Mouse (Mus musculus): ENCODE measurements around the gene Cdc14a. TPM values are rescaled to one million over a fixed set of nuclear protein-coding genes. Genes with fewer than 3 reads are reported as not detected.

The Cdc14a gene
- polyA plus RNA-seq, 1 experiment from 2014 or later = 3.9 TPM

GRCm38 (mm10) chr3:116342251-116342650 lies 81.6 kb downstream of the Cdc14a start:
- H3K27me3 ChIP-seq = no peaks in the 10 kb centered on the region
- H3K4me3 ChIP-seq = no peak overlapping the region
- H3K9ac ChIP-seq = no peak overlapping the region
- no peak overlapping the region for H3K27ac ChIP-seq
- no peaks in the 10 kb centered on the region for H3K9me3 ChIP-seq (replicated peaks)
- no peaks in the 10 kb centered on the region for H3K4me1 ChIP-seq (replicated peaks)
- ATAC-seq (replicated peaks; ENCODE audit: insufficient number of reproducible peaks, insufficient read depth, low FRiP score, low read depth) = no peak
- H3K4me2 ChIP-seq = no peak overlapping the region
- H3K36me3 ChIP-seq = no peaks in the 10 kb centered on the region
- WGBS = 80% methylated on average over 5 of the region's 5 CpGs

GRCm38 (mm10) chr3:116340950-116341624 lies 82.7 kb downstream of the Cdc14a start:
- no peaks in the 10 kb centered on the region for H3K4me1 ChIP-seq (replicated peaks)
- no peak overlapping the region for H3K27ac ChIP-seq
- 45% methylated on average over 19 of the region's 19 CpGs for WGBS
- peak overlapping the region; percentile 31 for H3K4me2 ChIP-seq
- H3K36me3 ChIP-seq = no peaks in the 10 kb centered on the region
- no peaks in the 10 kb centered on the region for H3K9me3 ChIP-seq (replicated peaks)
- ATAC-seq (replicated peaks; ENCODE audit: insufficient number of reproducible peaks, insufficient read depth, low FRiP score, low read depth) = 0 out of 2 replicates have a peak, but pooled peaks have one; percentile 50
- H3K27me3 ChIP-seq = no peaks in the 10 kb centered on the region
- H3K9ac ChIP-seq = 0 out of 2 replicates have a peak overlapping the region, but pooled peaks have one; percentile 10
- peak overlapping the region; percentile 23 for H3K4me3 ChIP-seq

GRCm38 (mm10) chr3:116340281-116340680 lies 83.6 kb downstream of the Cdc14a start:
- no peaks in the 10 kb centered on the region for H3K9me3 ChIP-seq (replicated peaks)
- H3K27me3 ChIP-seq = no peaks in the 10 kb centered on the region
- no peaks in the 10 kb centered on the region for H3K4me1 ChIP-seq (replicated peaks)
- no peak overlapping the region for H3K27ac ChIP-seq
- ATAC-seq (replicated peaks; ENCODE audit: insufficient number of reproducible peaks, insufficient read depth, low FRiP score, low read depth) = no peak
- H3K9ac ChIP-seq = no peak overlapping the region
- no peaks in the 10 kb centered on the region for H3K36me3 ChIP-seq
- 88% methylated on average over 8 of the region's 8 CpGs for WGBS
- H3K4me2 ChIP-seq = no peak overlapping the region
- no peak overlapping the region for H3K4me3 ChIP-seq

- H3K9me3 ChIP-seq (replicated peaks) = no peaks in the 10 kb centered on the region
- no peak for ATAC-seq (replicated peaks; ENCODE audit: insufficient number of reproducible peaks, insufficient read depth, low FRiP score, low read depth)
- 72% methylated on average over 6 of the region's 6 CpGs for WGBS
- H3K27ac ChIP-seq = no peak overlapping the region
- no peak overlapping the region for H3K4me3 ChIP-seq
- H3K4me1 ChIP-seq (replicated peaks) = no peaks in the 10 kb centered on the region
- H3K27me3 ChIP-seq = no peaks in the 10 kb centered on the region
- no peaks in the 10 kb centered on the region for H3K36me3 ChIP-seq
- H3K4me2 ChIP-seq = no peak overlapping the region
- H3K9ac ChIP-seq = no peak overlapping the region
Measured at GRCm38 (mm10) chr3:116338616-116339015, 85.2 kb downstream of the Cdc14a start.

- Histone ChIP-seq H3K27me3 (no peaks in the 10 kb centered on the region), H3K36me3 (no peaks in the 10 kb centered on the region), H3K4me1 (replicated peaks) (no peaks in the 10 kb centered on the region), H3K9me3 (replicated peaks) (no peaks in the 10 kb centered on the region), H3K27ac (no peak overlapping the region), H3K4me2 (no peak overlapping the region), H3K4me3 (no peak overlapping the region), H3K9ac (no peak overlapping the region)
- WGBS = 80% methylated on average over 5 of the region's 5 CpGs
- ATAC-seq (replicated peaks; ENCODE audit: insufficient number of reproducible peaks, insufficient read depth, low FRiP score, low read depth) = no peak
Measured at GRCm38 (mm10) chr3:116337840-116338239, 86.0 kb downstream of the Cdc14a start.

- H3K9ac ChIP-seq = no peak overlapping the region
- no peak overlapping the region for H3K4me2 ChIP-seq
- no peaks in the 10 kb centered on the region for H3K36me3 ChIP-seq
- H3K4me3 ChIP-seq = no peak overlapping the region
- H3K9me3 ChIP-seq (replicated peaks) = no peaks in the 10 kb centered on the region
- H3K27ac ChIP-seq = no peak overlapping the region
- no peaks in the 10 kb centered on the region for H3K27me3 ChIP-seq
- WGBS = 71% methylated on average over 4 of the region's 4 CpGs
- no peaks in the 10 kb centered on the region for H3K4me1 ChIP-seq (replicated peaks)
- no peak for ATAC-seq (replicated peaks; ENCODE audit: insufficient number of reproducible peaks, insufficient read depth, low FRiP score, low read depth)
Measured at GRCm38 (mm10) chr3:116335036-116335435, 88.8 kb downstream of the Cdc14a start.

- H3K9me3 ChIP-seq (replicated peaks) = no peaks in the 10 kb centered on the region
- H3K27me3 ChIP-seq = no peaks in the 10 kb centered on the region
- ATAC-seq (replicated peaks; ENCODE audit: insufficient number of reproducible peaks, insufficient read depth, low FRiP score, low read depth) = no peak
- no peaks in the 10 kb centered on the region for H3K36me3 ChIP-seq
- WGBS = 84% methylated on average over 6 of the region's 6 CpGs
- no peak overlapping the region for H3K4me2 ChIP-seq
- H3K27ac ChIP-seq = no peak overlapping the region
- no peaks in the 10 kb centered on the region for H3K4me1 ChIP-seq (replicated peaks)
- no peak overlapping the region for H3K4me3 ChIP-seq
- no peak overlapping the region for H3K9ac ChIP-seq
Measured at GRCm38 (mm10) chr3:116333711-116334110, 90.1 kb downstream of the Cdc14a start.

- Histone ChIP-seq H3K27ac (no peak overlapping the region), H3K9me3 (replicated peaks) (no peaks in the 10 kb centered on the region), H3K36me3 (no peaks in the 10 kb centered on the region), H3K9ac (no peak overlapping the region), H3K4me2 (no peak overlapping the region), H3K4me3 (no peak overlapping the region), H3K27me3 (no peaks in the 10 kb centered on the region), H3K4me1 (replicated peaks) (no peaks in the 10 kb centered on the region)
- no peak for ATAC-seq (replicated peaks; ENCODE audit: insufficient number of reproducible peaks, insufficient read depth, low FRiP score, low read depth)
- WGBS = 12% methylated on average over 7 of the region's 7 CpGs
Measured at GRCm38 (mm10) chr3:116333229-116333628, 90.6 kb downstream of the Cdc14a start.

GRCm38 (mm10) chr3:116331811-116332464 lies 91.9 kb downstream of the Cdc14a start:
- WGBS = 45% methylated on average over 8 of the region's 8 CpGs
- peaks cover 1% of the 10 kb centered on the region for H3K4me1 ChIP-seq (replicated peaks)
- 0 out of 2 replicates have a peak, but pooled peaks have one; percentile 51 for ATAC-seq (replicated peaks; ENCODE audit: insufficient number of reproducible peaks, insufficient read depth, low FRiP score, low read depth)
- no peak overlapping the region for H3K27ac ChIP-seq
- no peak overlapping the region for H3K9ac ChIP-seq
- no peaks in the 10 kb centered on the region for H3K36me3 ChIP-seq
- H3K9me3 ChIP-seq (replicated peaks) = no peaks in the 10 kb centered on the region
- H3K27me3 ChIP-seq = no peaks in the 10 kb centered on the region
- H3K4me2 ChIP-seq = no peak overlapping the region
- no peak overlapping the region for H3K4me3 ChIP-seq

- Histone ChIP-seq H3K27ac (no peak overlapping the region), H3K4me1 (replicated peaks) (peaks cover 6% of the 10 kb centered on the region), H3K36me3 (no peaks in the 10 kb centered on the region), H3K4me2 (no peak overlapping the region), H3K4me3 (no peak overlapping the region), H3K27me3 (no peaks in the 10 kb centered on the region), H3K9me3 (replicated peaks) (no peaks in the 10 kb centered on the region), H3K9ac (no peak overlapping the region)
- ATAC-seq (replicated peaks; ENCODE audit: insufficient number of reproducible peaks, insufficient read depth, low FRiP score, low read depth) = no peak
- 62% methylated on average over 8 of the region's 8 CpGs for WGBS
Measured at GRCm38 (mm10) chr3:116329976-116330375, 93.9 kb downstream of the Cdc14a start.

- H3K9me3 ChIP-seq (replicated peaks) = no peaks in the 10 kb centered on the region
- H3K4me3 ChIP-seq = no peak overlapping the region
- peaks cover 6% of the 10 kb centered on the region for H3K4me1 ChIP-seq (replicated peaks)
- no peak for ATAC-seq (replicated peaks; ENCODE audit: insufficient number of reproducible peaks, insufficient read depth, low FRiP score, low read depth)
- H3K27ac ChIP-seq = no peak overlapping the region
- no peak overlapping the region for H3K9ac ChIP-seq
- H3K4me2 ChIP-seq = no peak overlapping the region
- H3K27me3 ChIP-seq = no peaks in the 10 kb centered on the region
- H3K36me3 ChIP-seq = no peaks in the 10 kb centered on the region
- 78% methylated on average over 18 of the region's 18 CpGs for WGBS
Measured at GRCm38 (mm10) chr3:116329023-116329762, 94.6 kb downstream of the Cdc14a start.

Data from heart, embryonic 15.5 days (tissue).